Mouse (Mus musculus) megakaryocyte, embryonic 14.5 days (primary cell): Measurements from ENCODE around the gene Golph3.

Experiments used
- FLI1 ChIP-seq: IDR thresholded peaks from 2 replicates; pipeline ENCODE4 v1.6.1; 2012; ENCODE audit warnings: low read length, inconsistent platforms, mixed read lengths
- GATA1 ChIP-seq: IDR thresholded peaks from 3 replicates; pipeline ENCODE4 v1.6.1; 2012; ENCODE audit warnings: mixed read lengths, low read length, inconsistent platforms, borderline replicate concordance

GRCm38 (mm10) chr15:12370096-12370495, 48.8 kb downstream of the Golph3 start:
- TF ChIP-seq GATA1 (no peak), FLI1 (no peak)
